Mouse (Mus musculus): ENCODE measurements around the gene Scn3b.

The Scn3b gene

GRCm38 (mm10) chr9:40318771-40319170, 49.8 kb downstream of the Scn3b start:
- no peak for DNase-seq

- no peak for DNase-seq
Observed at GRCm38 (mm10) chr9:40320405-40320804, 51.4 kb downstream of the Scn3b start.

- no peak for DNase-seq
Observed at GRCm38 (mm10) chr9:40320879-40321667, 52.1 kb downstream of the Scn3b start.

- DNase-seq: no peak
Observed at GRCm38 (mm10) chr9:40321668-40322003, 52.6 kb downstream of the Scn3b start.

- DNase-seq: no peak
Observed at GRCm38 (mm10) chr9:40322372-40322771, 53.4 kb downstream of the Scn3b start.

- DNase-seq: no peak
Observed at GRCm38 (mm10) chr9:40323171-40323570, 54.2 kb downstream of the Scn3b start.

- DNase-seq: no peak
Observed at GRCm38 (mm10) chr9:40323773-40324172, 54.8 kb downstream of the Scn3b start.

- no peak for DNase-seq
Observed at GRCm38 (mm10) chr9:40324232-40324792, 55.3 kb downstream of the Scn3b start.

DNA sequence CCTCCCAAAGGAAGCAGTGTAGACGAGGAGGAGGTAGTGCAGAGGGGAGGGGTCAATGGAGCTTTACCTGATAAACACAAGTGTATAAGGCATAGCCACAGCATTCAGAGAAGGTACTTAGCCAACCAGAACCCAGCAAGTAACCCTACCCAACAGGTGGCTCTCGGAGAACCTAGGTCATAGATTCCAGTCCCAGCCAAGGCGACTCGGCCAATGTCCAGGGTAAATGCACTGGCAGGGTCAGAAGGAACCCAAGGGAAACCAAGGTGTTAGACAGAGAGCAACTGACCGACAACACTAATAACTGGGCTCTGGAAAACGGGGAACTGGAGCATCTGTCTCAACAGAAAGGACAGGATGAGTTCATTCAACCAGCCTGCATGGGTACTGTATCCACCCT, 55.8 kb downstream of the Scn3b start:
- DNase-seq: no peak

- no peak for DNase-seq
Observed at GRCm38 (mm10) chr9:40326260-40326915, 57.4 kb downstream of the Scn3b start.

DNA sequence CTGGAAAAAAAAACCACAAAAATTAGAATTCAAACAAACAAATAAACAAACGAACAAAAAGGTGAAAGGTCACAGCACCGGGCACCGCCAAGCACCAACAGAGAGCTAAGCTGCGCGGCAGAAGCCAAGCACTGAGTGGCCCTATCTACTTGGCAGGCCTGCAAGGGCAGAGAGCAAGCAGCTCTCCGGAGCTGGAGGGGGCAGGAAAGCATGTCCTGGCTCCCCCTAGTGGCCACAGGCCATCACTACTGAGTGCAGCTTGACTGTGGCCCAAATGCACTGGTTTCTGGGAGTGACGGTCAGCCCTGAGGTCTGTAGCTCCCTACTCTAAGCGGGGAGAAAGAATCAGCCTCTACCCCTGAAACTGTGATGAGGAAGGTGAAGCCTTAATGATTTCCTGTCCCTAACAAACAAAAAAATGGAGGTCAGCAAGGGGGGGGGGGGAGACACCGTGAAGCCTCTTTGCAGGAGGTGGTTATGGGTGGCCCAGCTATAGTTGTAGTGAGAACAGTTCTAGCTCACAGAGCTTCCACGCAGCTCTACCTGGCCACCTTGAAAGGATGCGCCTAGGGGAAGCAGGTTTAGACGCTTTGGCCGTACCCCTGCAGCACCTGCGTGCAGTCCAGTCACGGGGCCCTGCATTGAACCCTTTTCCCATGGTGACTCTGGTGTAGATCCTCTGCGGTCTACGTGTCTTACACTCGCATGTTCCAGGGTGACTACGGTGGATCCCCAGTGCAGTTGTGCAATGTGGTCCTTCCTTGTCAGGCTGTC, 61.8 kb downstream of the Scn3b start:
- peak; percentile 96 for DNase-seq

GRCm38 (mm10) chr9:40331411-40332286, 62.6 kb downstream of the Scn3b start:
- DNase-seq: peak; percentile 49

DNA sequence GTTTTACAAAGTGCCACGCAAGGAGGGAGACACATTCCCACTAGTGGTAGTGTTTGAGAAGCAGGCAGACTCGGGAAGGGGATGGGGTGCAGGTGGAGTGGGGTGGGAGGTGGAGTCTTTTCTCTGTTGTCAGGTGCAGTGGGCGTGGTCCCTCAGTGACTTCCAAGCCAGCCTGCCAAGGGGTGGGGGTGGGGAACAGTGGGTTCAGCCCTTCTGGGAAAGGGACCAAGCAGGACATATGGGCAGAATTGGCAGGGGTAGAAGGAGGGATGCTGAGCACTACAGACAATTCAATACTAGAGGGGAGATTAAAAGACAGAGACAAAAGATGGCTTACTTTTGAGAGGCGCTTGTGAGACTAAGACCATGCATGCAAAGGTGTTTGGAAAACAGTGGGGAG, 63.3 kb downstream of the Scn3b start:
- peak; percentile 93 for DNase-seq

GRCm38 (mm10) chr9:40332731-40333648, 64.0 kb downstream of the Scn3b start:
- peak; percentile 71 for DNase-seq

DNA sequence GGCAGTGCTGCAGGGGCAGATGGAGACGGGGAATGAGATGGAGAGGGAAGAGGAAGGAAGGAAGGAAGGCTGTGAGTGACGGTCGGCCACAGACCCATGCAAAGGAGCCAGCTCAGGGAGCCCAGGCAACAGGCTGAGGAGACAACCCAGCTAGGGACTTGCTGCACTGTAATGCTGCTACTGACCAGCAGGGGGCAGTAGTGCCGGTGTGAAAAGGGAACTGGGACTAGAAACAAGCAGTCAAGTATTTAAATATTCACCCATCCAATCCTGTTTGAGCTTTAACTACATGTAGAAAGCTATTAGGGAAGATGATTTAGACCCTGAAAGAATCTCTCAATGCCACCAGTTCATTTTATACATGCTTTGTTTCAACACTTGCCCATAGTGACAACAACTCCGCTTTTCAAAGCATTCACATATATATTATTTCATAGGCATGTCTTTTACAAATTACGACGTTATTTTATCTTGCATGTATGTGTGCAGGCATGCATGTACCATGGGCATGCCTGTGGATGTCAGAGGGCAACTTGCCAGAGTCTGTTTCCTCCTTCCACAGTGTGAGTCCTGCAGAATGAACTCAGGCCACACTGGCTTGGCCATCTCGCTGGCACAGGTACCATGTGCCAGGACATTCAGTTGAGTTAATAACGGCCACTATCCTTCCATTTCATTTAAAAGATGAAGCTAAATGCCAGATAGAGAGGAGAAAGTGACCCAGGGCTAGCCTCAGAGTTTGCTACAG, 64.8 kb downstream of the Scn3b start:
- peak; percentile 93 for DNase-seq

- DNase-seq: no peak
Observed at GRCm38 (mm10) chr9:40334617-40335016, 65.6 kb downstream of the Scn3b start.

GRCm38 (mm10) chr9:40336701-40337100, 67.7 kb downstream of the Scn3b start:
- peak; percentile 62 for DNase-seq

- no peak for DNase-seq
Observed at GRCm38 (mm10) chr9:40337131-40337820, 68.3 kb downstream of the Scn3b start.

DNA sequence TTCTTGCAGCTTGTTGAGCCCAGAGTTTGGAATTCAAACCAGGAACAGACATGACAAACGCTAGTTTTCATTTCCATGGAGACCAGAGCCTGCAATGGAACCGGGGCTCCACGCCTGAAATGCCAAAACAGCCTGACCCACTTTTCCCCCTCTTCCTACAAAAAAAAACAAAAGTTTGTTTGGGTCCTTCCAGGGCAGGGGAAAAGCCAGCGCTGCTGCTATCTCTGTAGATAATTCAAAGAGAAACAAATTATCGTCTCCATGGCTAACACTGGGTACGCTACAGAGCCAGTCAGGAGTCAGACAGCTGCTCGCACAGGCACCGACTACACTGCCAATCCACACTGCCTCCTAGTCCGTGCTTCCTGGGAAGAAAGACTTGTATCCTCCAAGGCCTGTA, 70.6 kb downstream of the Scn3b start:
- DNase-seq: no peak

Data from cerebellum, adult 8-10 months (tissue).